Mouse (Mus musculus) kidney, adult 11 months (tissue): Measurements from ENCODE around the gene Bclaf3.
"Not testable (repeated sequence)": the region's sequence is repeated elsewhere in the genome, so short reads cannot be mapped to it uniquely, and the experiment has no call there.

ENCODE experiments used
- DNase-seq: peaks from one replicate; pipeline ENCODE4 v3.0.0; 2022

Bclaf3 gene

GRCm38 (mm10) chrX:159526388-159526787 is at the start of gene Bclaf3:
Gene Bclaf3, plus strand, starts transcription at chrX:159526688.
- DNase-seq, result no peak

DNA sequence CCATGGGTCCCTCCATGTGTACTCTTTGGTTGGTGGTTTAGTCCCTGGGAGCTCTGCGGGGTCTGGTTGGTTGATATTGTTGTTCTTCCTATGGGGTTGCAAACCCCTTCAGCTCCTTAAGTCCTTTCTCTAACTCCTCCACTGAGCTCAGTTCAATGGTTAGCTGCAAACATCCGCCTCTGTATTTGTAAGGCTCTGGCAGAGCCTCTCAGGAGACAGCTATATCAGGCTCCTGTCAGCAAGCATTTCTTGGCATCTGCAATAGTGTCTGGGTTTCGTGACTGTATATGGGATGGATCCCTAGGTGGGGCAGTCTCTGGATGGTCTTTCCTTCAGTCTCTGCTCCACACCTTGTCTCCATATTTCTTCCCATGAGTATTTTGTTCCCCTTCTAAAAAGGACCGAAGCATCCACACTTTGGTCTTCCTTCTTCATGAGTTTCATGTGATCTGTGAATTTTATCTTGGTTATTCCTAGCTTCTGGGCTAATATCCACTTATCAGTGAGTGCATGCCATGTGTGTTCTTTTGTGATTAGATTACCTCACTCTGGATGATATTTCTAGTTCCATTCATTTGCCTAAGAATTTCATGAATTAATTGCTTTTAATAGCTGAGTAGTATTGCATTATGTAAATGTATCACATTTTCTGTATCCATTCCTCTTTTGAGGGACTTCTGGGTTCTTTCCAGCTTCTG is 48.1 kb upstream of the Bclaf3 start:
- not testable (repeated sequence) for DNase-seq

- DNase-seq, result no peak
Observed at GRCm38 (mm10) chrX:159484247-159484646, 42.2 kb upstream of the Bclaf3 start.

DNA sequence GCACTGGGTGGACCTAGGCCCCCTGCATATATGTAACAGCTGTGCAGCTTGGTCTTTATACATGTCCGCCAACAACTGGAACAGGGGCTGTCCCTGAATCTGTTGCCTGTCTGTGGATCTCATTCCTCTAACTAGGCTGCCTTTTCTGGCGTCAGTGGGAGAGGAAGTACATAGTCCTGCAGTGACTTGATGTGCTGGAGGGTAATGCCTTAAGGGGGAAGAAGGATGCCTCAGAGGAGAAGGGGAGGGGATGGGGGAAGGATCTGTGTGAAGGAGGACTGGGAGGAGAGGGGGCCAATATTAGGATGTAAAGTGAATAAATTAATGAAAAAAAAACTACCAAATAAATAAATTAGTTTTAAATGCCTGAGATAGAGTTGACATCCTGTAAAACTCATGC is 23.3 kb upstream of the Bclaf3 start:
- DNase-seq, result no peak

- DNase-seq, result no peak
Observed at GRCm38 (mm10) chrX:159508331-159509036, 18.0 kb upstream of the Bclaf3 start.

DNA sequence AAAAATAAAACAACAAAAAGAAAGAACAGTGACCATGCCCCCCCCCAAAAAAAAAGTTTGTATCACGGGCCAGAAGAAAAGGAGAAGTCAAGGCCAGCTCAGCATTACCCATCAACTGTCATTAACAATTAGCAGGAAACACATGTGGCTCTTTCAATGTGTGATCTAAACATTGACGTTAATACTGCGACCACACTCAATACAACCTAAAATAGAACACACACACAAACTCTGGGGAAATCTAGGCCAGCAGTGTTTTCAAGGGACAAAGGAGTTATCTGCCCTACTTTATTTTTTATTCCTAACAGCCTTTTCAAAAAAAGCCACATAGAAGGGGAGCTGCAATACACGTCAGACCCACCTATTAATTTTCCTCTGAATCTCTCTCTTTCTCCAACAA is 17.4 kb upstream of the Bclaf3 start:
- no peak for DNase-seq

DNA sequence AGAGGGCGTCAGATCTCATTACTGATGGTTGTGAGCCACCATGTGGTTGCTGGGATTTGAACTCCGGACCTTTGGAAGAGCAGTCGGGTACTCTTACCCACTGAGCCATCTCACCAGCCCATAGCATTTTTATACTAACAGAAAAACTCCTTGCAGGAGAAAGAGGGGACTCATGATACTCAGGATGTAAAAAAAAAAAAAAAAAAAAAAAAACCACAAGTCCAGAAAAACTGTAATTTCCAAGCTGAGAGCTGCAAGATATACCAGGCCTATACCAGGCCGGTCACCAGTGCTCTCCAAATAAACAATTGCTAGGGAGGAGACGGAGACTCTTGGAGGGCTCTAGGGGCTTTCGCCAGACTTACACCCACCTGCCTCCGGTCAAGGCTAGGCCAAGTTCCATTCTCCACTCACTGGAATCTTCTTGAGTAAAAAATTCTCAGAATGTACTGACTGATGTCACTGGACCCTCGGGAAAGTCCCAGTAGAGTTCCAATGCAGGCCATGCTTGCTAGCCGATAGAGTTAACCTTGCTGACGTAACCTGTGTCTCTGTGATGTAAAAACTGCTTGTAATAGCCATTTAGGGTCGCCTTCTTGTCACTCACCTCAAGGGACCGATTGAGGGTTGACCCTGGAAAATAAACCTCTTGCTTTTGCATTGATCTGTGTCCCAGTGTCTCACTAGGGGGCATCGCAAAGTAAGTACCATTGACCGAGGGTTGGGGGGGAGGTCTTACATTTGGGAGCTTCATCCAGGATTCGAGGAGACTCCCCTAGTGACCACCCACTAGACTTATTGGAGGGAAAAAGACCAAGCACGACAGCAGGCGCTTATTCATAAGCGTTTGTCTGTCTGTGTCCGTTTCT is 16.4 kb upstream of the Bclaf3 start:
- DNase-seq, result no peak

- no peak for DNase-seq
Observed at GRCm38 (mm10) chrX:159510716-159511051, 15.8 kb upstream of the Bclaf3 start.

- no peak for DNase-seq
Observed at GRCm38 (mm10) chrX:159515599-159515998, 10.9 kb upstream of the Bclaf3 start.

- no peak for DNase-seq
Observed at GRCm38 (mm10) chrX:159521780-159522179, 4.7 kb upstream of the Bclaf3 start.

GRCm38 (mm10) chrX:159522651-159523050 is 3.8 kb upstream of the Bclaf3 start:
- no peak for DNase-seq

- peak; percentile 95 for DNase-seq
Observed at GRCm38 (mm10) chrX:159532427-159532810, 5.9 kb downstream of the Bclaf3 start.

DNA sequence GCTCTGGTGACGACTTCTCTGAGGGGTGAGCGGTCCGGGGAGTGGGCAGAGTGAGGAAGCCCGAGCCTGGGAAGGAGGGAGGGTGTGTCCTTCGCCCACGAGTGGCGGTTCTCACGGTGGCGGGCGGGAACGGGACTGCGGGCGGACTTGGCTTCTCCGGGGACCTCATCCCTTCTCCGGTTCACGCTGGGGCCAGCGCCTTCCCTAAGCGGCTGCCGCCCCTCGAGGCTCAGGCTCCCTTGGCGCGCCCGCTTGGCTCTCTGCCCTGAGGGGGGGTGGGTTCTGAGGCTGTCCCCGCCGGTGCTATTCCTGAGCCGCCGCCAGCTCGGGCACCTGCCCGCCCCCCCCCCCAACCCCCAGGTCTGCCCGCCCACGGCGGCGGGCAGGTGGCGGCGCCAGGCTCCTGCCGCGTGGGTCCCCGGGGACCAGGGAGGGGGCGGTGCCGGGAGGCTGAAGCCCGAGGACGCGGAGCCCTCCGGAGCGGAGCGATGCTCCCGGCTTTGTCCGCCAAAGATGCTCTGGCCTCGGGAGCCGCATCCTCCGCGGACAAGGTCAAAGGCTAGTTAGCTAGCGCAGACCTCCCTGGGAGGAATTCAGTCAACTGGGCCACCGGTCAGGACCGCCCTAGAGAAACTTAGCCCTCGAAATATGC is 6.4 kb downstream of the Bclaf3 start:
- no peak for DNase-seq

DNA sequence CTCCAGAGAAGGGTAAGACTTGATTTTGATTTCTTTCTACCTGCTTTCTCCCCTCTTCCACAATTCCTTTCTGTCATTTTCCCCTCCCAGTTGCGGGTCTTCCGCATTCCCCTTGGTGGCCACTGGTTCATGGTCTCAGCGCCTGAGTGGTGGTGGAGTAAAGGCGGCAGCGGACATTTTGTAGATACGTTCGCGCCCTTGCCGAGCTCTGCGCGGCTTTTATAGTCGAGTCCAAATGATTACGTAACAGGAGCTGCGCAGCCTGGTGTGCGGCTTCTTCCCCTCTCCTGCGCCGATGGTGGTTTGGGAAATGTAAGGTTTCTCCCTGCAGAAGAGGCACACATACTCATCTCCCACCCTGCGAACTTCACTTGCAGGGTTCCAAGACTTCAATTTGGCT is 15.4 kb downstream of the Bclaf3 start:
- no peak for DNase-seq

GRCm38 (mm10) chrX:159547093-159547492 is 20.6 kb downstream of the Bclaf3 start:
- no peak for DNase-seq

DNA sequence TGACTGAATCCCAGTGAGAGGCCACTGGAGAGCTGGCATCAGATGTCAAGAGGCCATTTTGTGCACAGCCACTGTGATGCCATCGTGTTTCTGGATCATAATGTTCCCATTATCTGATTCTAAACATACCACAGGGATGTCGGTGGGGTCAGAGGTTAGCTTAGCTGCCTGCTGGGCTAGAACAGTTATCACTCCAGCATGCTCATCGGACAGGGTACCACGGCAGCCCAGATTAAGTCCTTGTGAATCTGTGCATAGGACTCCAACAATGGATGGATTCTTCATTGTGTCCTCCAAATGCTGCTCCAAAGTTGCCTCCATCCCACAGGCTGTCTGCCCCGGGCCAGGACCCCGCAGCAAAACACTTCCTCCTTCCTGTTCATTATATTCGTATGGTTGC is 58.2 kb downstream of the Bclaf3 start:
- DNase-seq, result not testable (repeated sequence)

DNA sequence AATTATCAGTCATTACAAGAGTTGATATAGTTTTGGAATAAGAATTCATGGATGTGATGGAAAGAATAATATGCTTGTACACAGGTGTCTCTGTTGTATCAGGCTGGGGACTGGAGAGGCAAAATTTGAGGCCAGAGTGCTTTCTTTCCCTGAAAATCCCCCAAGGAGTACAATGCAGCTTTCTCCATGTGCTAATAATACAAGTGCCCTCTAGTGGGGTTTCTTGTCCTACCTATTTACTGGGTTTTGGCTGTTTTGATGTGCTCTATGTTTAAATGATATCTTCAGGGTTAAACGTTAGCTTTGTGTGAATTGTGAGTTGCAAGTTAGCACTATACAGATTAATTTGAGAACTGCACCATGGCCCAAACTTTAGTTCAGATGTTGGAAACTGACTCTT is 65.1 kb downstream of the Bclaf3 start:
- DNase-seq, result no peak

- no peak for DNase-seq
Observed at GRCm38 (mm10) chrX:159597502-159597901, 71.0 kb downstream of the Bclaf3 start.

- no peak for DNase-seq
Observed at GRCm38 (mm10) chrX:159604832-159605231, 78.3 kb downstream of the Bclaf3 start.

DNA sequence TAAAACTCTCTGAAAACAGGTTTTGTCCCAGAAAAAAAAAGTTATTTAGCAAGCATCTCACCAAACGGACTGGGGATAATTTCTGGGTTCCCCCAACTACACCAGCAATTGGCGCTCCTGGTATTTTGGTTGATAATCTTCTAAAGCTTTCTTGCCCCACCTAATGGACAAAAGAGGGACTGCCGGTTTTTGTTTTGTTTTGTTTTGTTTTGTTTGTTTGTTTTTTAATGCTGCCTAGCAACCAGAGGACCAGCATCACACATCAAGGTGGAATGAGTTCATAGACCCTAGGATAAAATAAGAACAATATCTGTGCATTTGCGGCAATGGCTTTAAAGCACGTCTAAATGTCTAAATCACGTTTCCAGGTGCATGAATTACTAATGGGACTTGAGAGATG is 80.4 kb downstream of the Bclaf3 start:
- no peak for DNase-seq

DNA sequence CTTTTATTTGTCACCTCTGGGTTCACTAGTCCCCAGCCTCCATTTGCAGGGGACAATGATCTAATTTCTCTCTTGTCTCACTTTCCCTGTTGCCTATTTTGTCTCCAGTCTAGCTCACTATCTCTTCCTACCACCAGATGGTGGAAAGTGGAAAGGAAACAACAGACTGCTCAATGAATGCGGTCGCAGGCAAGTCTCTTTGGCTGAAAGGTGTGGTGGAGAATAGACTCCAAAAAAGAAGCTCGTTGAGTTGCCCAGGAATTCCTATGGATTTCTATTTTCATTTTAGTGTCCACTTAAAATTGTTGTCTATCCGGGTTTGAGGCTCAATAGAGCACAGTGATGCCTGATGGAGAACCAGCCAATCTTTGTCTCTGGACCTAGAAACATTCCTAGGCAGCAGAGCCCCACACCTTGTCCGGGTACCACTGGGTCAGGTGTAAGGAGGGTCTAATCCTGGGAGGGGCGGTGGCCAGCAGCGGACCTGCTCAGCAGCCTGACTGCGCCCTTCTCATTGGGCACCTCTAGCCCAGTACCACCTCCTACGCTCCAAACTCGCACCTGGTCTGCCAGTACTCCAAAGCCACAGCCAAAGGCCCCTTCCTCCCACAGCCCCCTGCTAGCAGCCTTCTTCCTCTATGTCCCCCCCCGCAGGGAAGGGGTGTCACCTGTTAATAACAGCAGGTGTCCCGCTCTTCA is 99.9 kb downstream of the Bclaf3 start:
- peak; percentile 6 for DNase-seq

- peak; percentile 39 for DNase-seq
Observed at GRCm38 (mm10) chrX:159626907-159627587, 100.6 kb downstream of the Bclaf3 start, which contains the start of gene Sh3kbp1. Gene Sh3kbp1, plus strand, starts transcription at chrX:159627272.
